ENCODE assay signal across 28 mouse cellular contexts in genomic region chr1:183312076-183312475, GRCm38 (mm10).
"Had no signal": no experiment of that assay in that cellular context is flagged by ENCODE, and none has a peak within 500 bp of the region (broad histone marks: within the 10 kb centered on the region; RNA-seq: fewer than 3 reads in every experiment).

No protein-coding gene starts in this region.

- DNase-seq: gastrocnemius, adult 2 months; gastrocnemius, postnatal 10 days; gastrocnemius, postnatal 25 days; heart, adult 2 months; heart, postnatal 14 days; heart, postnatal 36 days; kidney, adult 18-20 months; kidney, adult 9 months; kidney, postnatal 14 days; kidney, postnatal 36 days; layer of hippocampus, adult 9-11 months; layer of hippocampus, postnatal 36 days; left cerebral cortex, postnatal 4 days; liver had no signal

- H3K4me1 ChIP-seq: heart, embryonic 13.5 days; heart, embryonic 15.5 days; hindbrain, embryonic 10.5 days; hindbrain, embryonic 12.5 days; intestine, embryonic 15.5 days; kidney, embryonic 15.5 days; limb, embryonic 12.5 days had no signal

- H3K4me3 ChIP-seq: gastrocnemius, adult 2 months; heart, adult 2 months; heart, embryonic 13.5 days; heart, embryonic 15.5 days; hindbrain, embryonic 10.5 days; hindbrain, embryonic 12.5 days; intestine, embryonic 15.5 days; kidney, embryonic 15.5 days; limb, embryonic 12.5 days had no signal

- H3K27me3 ChIP-seq: heart, embryonic 13.5 days; heart, embryonic 15.5 days; hindbrain, embryonic 12.5 days; intestine, embryonic 15.5 days; kidney, embryonic 15.5 days; limb, embryonic 12.5 days had no signal

- ATAC-seq: hindbrain, embryonic 16.5 days; inflammation-experienced regulatory T-cells, adult 6 months; intestine, embryonic 15.5 days; intestine, postnatal 0 days had no signal

- H3K9me3 ChIP-seq: heart, embryonic 13.5 days; heart, embryonic 15.5 days; hindbrain, embryonic 10.5 days; hindbrain, embryonic 12.5 days; intestine, embryonic 15.5 days; kidney, embryonic 15.5 days; limb, embryonic 12.5 days had no signal

- H3K4me2 ChIP-seq: heart, embryonic 11.5 days; heart, embryonic 13.5 days; heart, embryonic 15.5 days; hindbrain, embryonic 12.5 days; hindbrain, embryonic 14.5 days; intestine, embryonic 15.5 days; kidney, embryonic 15.5 days; limb, embryonic 12.5 days had no signal

- H3K27ac ChIP-seq: gastrocnemius, adult 2 months; heart, adult 2 months; heart, embryonic 13.5 days; heart, embryonic 15.5 days; hindbrain, embryonic 10.5 days; hindbrain, embryonic 12.5 days; hindbrain, embryonic 14.5 days; intestine, embryonic 15.5 days; kidney, embryonic 15.5 days; kidney, postnatal 0 days; limb, embryonic 12.5 days; liver, embryonic 14.5 days had no signal

- H3K9ac ChIP-seq: heart, embryonic 13.5 days; heart, embryonic 15.5 days; hindbrain, embryonic 12.5 days; hindbrain, embryonic 14.5 days; intestine, embryonic 15.5 days; kidney, embryonic 15.5 days; limb, embryonic 12.5 days; liver, embryonic 14.5 days had no signal
